Mouse (Mus musculus): ENCODE results near the gene Ovca2. TPM values are rescaled to one million over a fixed set of nuclear protein-coding genes. Genes with fewer than 3 reads are reported as not detected.
"Not testable (repeated sequence)": the region's sequence is repeated elsewhere in the genome, so short reads cannot be mapped to it uniquely, and the experiment has no call there.

Gene Ovca2
- polyA plus RNA-seq, 1 experiment from 2014 or later, result 23.1 TPM

GRCm38 (mm10) chr11:75193256-75194071 lies 14.8 kb upstream of the Ovca2 start, which contains the start of gene Rtn4rl1:
Gene Rtn4rl1, plus strand, starts transcription at chr11:75193783.
- Histone ChIP-seq H3K27ac (no peak within 1 kb of the TSS), H3K9me3 (no peaks in the 10 kb centered on the region), H3K4me1 (peaks cover 40% of the 10 kb centered on the region), H3K27me3 (replicated peaks) (peaks cover 62% of the 10 kb centered on the region), H3K9ac (peak within 1 kb of the TSS; percentile 57), H3K4me3 (peak within 1 kb of the TSS; percentile 49), H3K36me3 (no peaks in the 10 kb centered on the region), H3K4me2 (replicated peaks) (peak within 1 kb of the TSS; percentile 76)
- ATAC-seq (ENCODE audit: low FRiP score, low read depth), result no peak
- under 1% methylated on average over 82 of the region's 84 CpGs for WGBS

DNA sequence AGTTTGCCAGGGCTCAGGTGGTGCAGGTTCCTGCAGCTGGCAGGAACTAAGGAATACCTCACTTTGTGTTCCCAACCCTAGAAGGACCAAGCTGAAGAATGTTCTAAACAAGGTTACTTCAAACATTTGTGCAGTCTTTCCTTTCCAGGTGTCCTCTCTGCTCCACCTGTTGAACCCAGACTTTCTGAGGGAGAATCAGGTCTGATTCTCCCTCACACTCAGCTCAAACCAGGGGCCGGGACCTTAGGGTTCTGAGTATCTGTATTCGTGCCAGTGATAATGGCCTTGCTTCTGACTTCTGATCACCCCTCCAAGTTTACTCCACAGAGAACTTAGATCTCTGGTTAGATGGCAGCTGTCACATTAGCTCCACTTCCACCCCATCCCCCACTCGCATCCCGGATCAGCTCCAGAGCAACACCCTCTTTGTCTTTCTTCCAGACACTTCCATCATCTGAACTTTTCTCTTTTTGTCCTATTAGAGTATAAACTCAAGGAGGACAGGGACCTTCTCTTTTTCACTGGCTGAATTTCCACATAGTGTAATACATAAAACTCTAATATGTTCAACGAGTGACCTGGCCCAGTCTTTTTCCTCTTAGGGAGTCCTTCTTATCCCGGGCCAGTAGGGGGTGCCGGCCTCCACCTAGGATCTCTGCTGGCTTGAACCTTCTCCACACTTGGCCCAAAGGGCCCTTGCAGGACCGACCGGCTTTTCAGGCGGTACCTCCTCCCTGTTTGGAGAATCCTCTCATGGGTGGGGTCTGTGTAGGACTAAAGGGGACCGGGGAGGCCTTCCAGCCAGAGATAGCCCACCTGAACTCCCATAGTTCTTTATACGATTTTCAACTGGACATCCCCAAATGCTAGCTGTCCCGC lies 13.9 kb upstream of the Ovca2 start:
- H3K27ac ChIP-seq, result no peak overlapping the region
- peak overlapping the region; percentile 49; the same call in 1 of the 2 replicates for H3K4me3 ChIP-seq
- WGBS, result 24% methylated on average over 13 of the region's 13 CpGs
- peaks cover 62% of the 10 kb centered on the region for H3K27me3 ChIP-seq (replicated peaks)
- no peak for ATAC-seq (ENCODE audit: low FRiP score, low read depth)
- peak overlapping the region; percentile 57; the same call in 1 of the 2 replicates for H3K9ac ChIP-seq
- H3K4me2 ChIP-seq (replicated peaks), result peak overlapping the region; percentile 76
- H3K4me1 ChIP-seq, result peaks cover 38% of the 10 kb centered on the region
- H3K9me3 ChIP-seq, result no peaks in the 10 kb centered on the region
- H3K36me3 ChIP-seq, result no peaks in the 10 kb centered on the region

GRCm38 (mm10) chr11:75191841-75192240 lies 13.2 kb upstream of the Ovca2 start:
- no peak overlapping the region for H3K9ac ChIP-seq
- 62% methylated on average over 6 of the region's 6 CpGs for WGBS
- H3K4me3 ChIP-seq, result no peak overlapping the region
- no peak overlapping the region for H3K27ac ChIP-seq
- no peak for ATAC-seq (ENCODE audit: low FRiP score, low read depth)
- peaks cover 37% of the 10 kb centered on the region for H3K4me1 ChIP-seq
- no peaks in the 10 kb centered on the region for H3K9me3 ChIP-seq
- H3K4me2 ChIP-seq (replicated peaks), result no peak overlapping the region
- peaks cover 58% of the 10 kb centered on the region for H3K27me3 ChIP-seq (replicated peaks)
- H3K36me3 ChIP-seq, result no peaks in the 10 kb centered on the region

DNA sequence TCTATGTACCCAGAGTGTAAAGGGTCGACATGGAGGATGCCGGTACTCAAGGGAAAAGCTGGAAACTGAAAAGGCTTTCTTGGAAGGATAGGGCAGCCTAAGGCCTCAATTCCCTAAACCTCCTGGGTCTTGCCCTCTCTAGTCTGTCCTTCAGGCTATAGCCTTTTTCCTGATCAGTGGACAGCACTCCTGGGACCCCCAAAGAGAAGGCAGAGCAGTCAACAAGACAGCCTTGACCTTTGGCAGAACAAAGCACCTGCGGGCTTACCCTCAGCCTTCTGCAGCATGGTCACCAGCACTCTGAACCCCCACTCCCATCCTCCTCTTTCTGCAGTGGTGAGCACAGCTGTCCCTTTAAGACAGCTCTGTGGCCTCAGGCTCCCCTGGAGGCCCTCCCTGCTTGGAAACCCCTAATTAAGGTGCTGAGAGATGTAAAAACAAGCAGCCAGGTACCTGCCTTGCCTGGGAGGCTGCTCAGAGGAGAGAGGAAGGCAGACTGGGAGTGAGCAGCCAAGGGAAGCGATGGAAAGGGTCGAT lies 12.3 kb upstream of the Ovca2 start, which contains the start of gene Dph1:
TSS of gene Dph1 (minus strand) at position 337 of the 537 bp plus-strand sequence.
- no peak for ATAC-seq (ENCODE audit: low FRiP score, low read depth)
- H3K4me3 ChIP-seq, result peak within 1 kb of the TSS; percentile 64
- no peaks in the 10 kb centered on the region for H3K36me3 ChIP-seq
- 51% methylated on average over 5 of the region's 5 CpGs for WGBS
- peak within 1 kb of the TSS; percentile 56 for H3K9ac ChIP-seq
- H3K4me2 ChIP-seq (replicated peaks), result peak within 1 kb of the TSS; percentile 89
- H3K27me3 ChIP-seq (replicated peaks), result peaks cover 50% of the 10 kb centered on the region
- no peaks in the 10 kb centered on the region for H3K9me3 ChIP-seq
- peaks cover 36% of the 10 kb centered on the region for H3K4me1 ChIP-seq
- no peak within 1 kb of the TSS for H3K27ac ChIP-seq

- Histone ChIP-seq H3K4me2 (replicated peaks) (peak overlapping the region; percentile 89), H3K9ac (peak overlapping the region; percentile 56), H3K36me3 (no peaks in the 10 kb centered on the region), H3K4me3 (peak overlapping the region; percentile 64), H3K27ac (no peak overlapping the region), H3K9me3 (no peaks in the 10 kb centered on the region), H3K27me3 (replicated peaks) (peaks cover 44% of the 10 kb centered on the region), H3K4me1 (peaks cover 32% of the 10 kb centered on the region)
- peak; percentile 67 for ATAC-seq (ENCODE audit: low FRiP score, low read depth)
- WGBS, result under 1% methylated on average over 24 of the region's 24 CpGs
Observed at GRCm38 (mm10) chr11:75190371-75190724, 11.7 kb upstream of the Ovca2 start.

- H3K9ac ChIP-seq, result peak overlapping the region; percentile 56
- H3K4me2 ChIP-seq (replicated peaks), result peak overlapping the region; percentile 89
- ATAC-seq (ENCODE audit: low FRiP score, low read depth), result peak; percentile 24
- peaks cover 28% of the 10 kb centered on the region for H3K4me1 ChIP-seq
- WGBS, result 1% methylated on average over 22 of the region's 22 CpGs
- H3K9me3 ChIP-seq, result no peaks in the 10 kb centered on the region
- H3K27me3 ChIP-seq (replicated peaks), result peaks cover 39% of the 10 kb centered on the region
- peak overlapping the region; percentile 64 for H3K4me3 ChIP-seq
- H3K27ac ChIP-seq, result no peak overlapping the region
- no peaks in the 10 kb centered on the region for H3K36me3 ChIP-seq
Observed at GRCm38 (mm10) chr11:75189713-75190370, 11.2 kb upstream of the Ovca2 start.

GRCm38 (mm10) chr11:75184986-75185385 lies 6.4 kb upstream of the Ovca2 start:
- H3K27me3 ChIP-seq (replicated peaks), result no peaks in the 10 kb centered on the region
- H3K36me3 ChIP-seq, result peaks cover 23% of the 10 kb centered on the region
- H3K9ac ChIP-seq, result no peak overlapping the region
- H3K4me1 ChIP-seq, result peaks cover 13% of the 10 kb centered on the region
- 0 out of 2 replicates have a peak overlapping the region, but pooled peaks have one; percentile 2 for H3K4me2 ChIP-seq (replicated peaks)
- no peak for ATAC-seq (ENCODE audit: low FRiP score, low read depth)
- no peak overlapping the region; the same call in 1 of the 2 replicates for H3K27ac ChIP-seq
- no peak overlapping the region for H3K4me3 ChIP-seq
- 45% methylated on average over 2 of the region's 2 CpGs for WGBS
- H3K9me3 ChIP-seq, result no peaks in the 10 kb centered on the region

DNA sequence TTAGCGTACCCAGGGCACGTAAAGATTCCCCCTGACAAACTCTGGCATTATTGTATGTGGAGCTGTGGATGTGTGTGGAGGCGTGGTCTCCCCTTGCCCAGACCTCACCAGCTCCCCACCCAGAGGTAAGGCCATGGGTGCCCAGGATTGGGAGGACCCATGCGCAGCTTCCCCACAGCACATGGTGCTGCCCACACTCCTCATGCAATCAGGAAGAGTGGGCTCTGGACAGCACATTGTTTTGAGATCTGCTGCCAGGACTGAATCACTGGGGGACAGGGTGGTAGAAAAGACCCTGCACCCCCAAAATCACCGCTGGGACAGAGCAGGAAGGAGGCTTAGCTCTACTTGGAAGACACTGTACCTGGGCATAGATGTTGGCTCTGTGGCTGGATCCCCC lies 5.9 kb upstream of the Ovca2 start:
- Histone ChIP-seq H3K9me3 (no peaks in the 10 kb centered on the region), H3K4me1 (peaks cover 11% of the 10 kb centered on the region), H3K9ac (no peak overlapping the region), H3K36me3 (peaks cover 23% of the 10 kb centered on the region), H3K27me3 (replicated peaks) (no peaks in the 10 kb centered on the region), H3K27ac (no peak overlapping the region; the same call in 1 of the 2 replicates), H3K4me3 (no peak overlapping the region), H3K4me2 (replicated peaks) (0 out of 2 replicates have a peak overlapping the region, but pooled peaks have one; percentile 2)
- ATAC-seq (ENCODE audit: low FRiP score, low read depth), result no peak
- 90% methylated on average over 5 of the region's 5 CpGs for WGBS

GRCm38 (mm10) chr11:75183917-75184570 lies 5.4 kb upstream of the Ovca2 start:
- ATAC-seq (ENCODE audit: low FRiP score, low read depth), result no peak
- H3K36me3 ChIP-seq, result peaks cover 23% of the 10 kb centered on the region
- H3K9ac ChIP-seq, result no peak overlapping the region
- 67% methylated on average over 2 of the region's 2 CpGs for WGBS
- H3K4me1 ChIP-seq, result peaks cover 5% of the 10 kb centered on the region
- H3K27ac ChIP-seq, result no peak overlapping the region
- H3K4me2 ChIP-seq (replicated peaks), result no peak overlapping the region
- H3K27me3 ChIP-seq (replicated peaks), result no peaks in the 10 kb centered on the region
- H3K9me3 ChIP-seq, result no peaks in the 10 kb centered on the region
- no peak overlapping the region for H3K4me3 ChIP-seq

DNA sequence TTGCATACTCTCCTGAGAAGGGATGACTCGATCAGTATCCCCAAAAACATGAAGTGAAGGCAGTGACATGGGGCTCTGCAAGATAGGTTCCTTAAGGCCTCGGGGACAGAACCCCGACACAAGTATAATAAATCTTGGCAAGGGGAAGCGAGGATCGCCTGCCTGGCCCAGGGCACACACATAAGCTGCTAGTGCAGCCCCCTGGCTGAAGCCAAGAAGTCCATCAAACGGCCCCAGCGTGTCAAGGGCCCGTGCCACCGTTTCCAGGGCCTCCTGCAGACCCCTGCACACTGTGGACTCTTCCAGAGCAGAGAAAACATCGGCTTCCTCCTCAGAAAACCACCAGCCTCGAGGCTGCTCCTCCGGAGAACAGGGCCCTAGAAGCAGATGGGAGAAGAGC lies 624 bp downstream of the Ovca2 start:
- ATAC-seq (ENCODE audit: low FRiP score, low read depth), result no peak
- 51% methylated on average over 12 of the region's 12 CpGs for WGBS
- Histone ChIP-seq H3K4me3 (peak overlapping the region; percentile 76), H3K9me3 (no peaks in the 10 kb centered on the region), H3K27ac (0 out of 2 replicates have a peak overlapping the region, but pooled peaks have one; percentile 15), H3K27me3 (replicated peaks) (peaks cover 3% of the 10 kb centered on the region), H3K36me3 (peaks cover 24% of the 10 kb centered on the region), H3K4me2 (replicated peaks) (peak overlapping the region; percentile 85), H3K4me1 (peaks cover 21% of the 10 kb centered on the region), H3K9ac (peak overlapping the region; percentile 73)

GRCm38 (mm10) chr11:75174574-75174973 lies 4.1 kb downstream of the Ovca2 start:
- WGBS, result 77% methylated on average over 6 of the region's 6 CpGs
- not testable (repeated sequence) for ATAC-seq (ENCODE audit: low FRiP score, low read depth); H3K4me2 ChIP-seq (replicated peaks)

More at GRCm38 (mm10) chr11:75174574-75174973, 4.1 kb downstream of the Ovca2 start:
- H3K27ac ChIP-seq, H3K9ac ChIP-seq, H3K9me3 ChIP-seq, H3K36me3 ChIP-seq, H3K4me3 ChIP-seq: not testable (repeated sequence)
- Histone ChIP-seq H3K4me1 (peaks cover 50% of the 10 kb centered on the region), H3K27me3 (replicated peaks) (peaks cover 38% of the 10 kb centered on the region)
